Mouse (Mus musculus) heart, embryonic 16.5 days (tissue): Measurements from ENCODE around the gene Dtx2. TPM values are rescaled to one million over a fixed set of nuclear protein-coding genes. Genes with fewer than 3 reads are reported as not detected.

Source experiments
- ATAC-seq: fragments of 200-750 bp; cut with Nextera tagmentation; replicated peaks from 2 replicates; pipeline ENCODE4 v1.8.0; 2017; ENCODE audit warnings: moderate number of reproducible peaks; ENCODE audit not compliant: insufficient read depth, low FRiP score; ENCODE audit errors: extremely low read depth
- H3K27ac ChIP-seq: fragments of 300-500 bp; sonication (generic); 2 replicates; pipeline ENCODE4 v1.5.1; 2014; ENCODE audit warnings: mild to moderate bottlenecking, low read length, control low read depth, moderate library complexity
- H3K27me3 ChIP-seq: fragments of 300-500 bp; sonication (generic); 2 replicates; pipeline ENCODE4 v1.6.1; 2014; ENCODE audit warnings: low read length, mixed read lengths; ENCODE audit not compliant: control insufficient read depth, insufficient read depth
- H3K36me3 ChIP-seq: fragments of 300-500 bp; sonication (generic); 2 replicates; pipeline ENCODE4 v1.6.1; 2014; ENCODE audit not compliant: control insufficient read depth, insufficient read depth
- H3K4me1 ChIP-seq: fragments of 300-500 bp; sonication (generic); 2 replicates; pipeline ENCODE4 v1.6.1; 2014; ENCODE audit warnings: low read length, mixed read lengths; ENCODE audit not compliant: control insufficient read depth, insufficient read depth
- H3K4me2 ChIP-seq: fragments of 300-500 bp; sonication (generic); 2 replicates; pipeline ENCODE4 v1.6.1; 2014; ENCODE audit warnings: low read depth, mild to moderate bottlenecking, control low read depth, low read length
- H3K4me3 ChIP-seq: fragments of 300-500 bp; sonication (generic); 2 replicates; pipeline ENCODE4 v1.5.1; 2014; ENCODE audit warnings: mild to moderate bottlenecking, control low read depth, low read length
- H3K9ac ChIP-seq: fragments of 300-500 bp; sonication (generic); 2 replicates; pipeline ENCODE4 v1.6.1; 2014; ENCODE audit warnings: low read length, control low read depth
- H3K9me3 ChIP-seq: fragments of 300-500 bp; sonication (generic); replicated peaks from 2 replicates; pipeline ENCODE4 v1.6.1; 2016; ENCODE audit warnings: low read length; ENCODE audit not compliant: control insufficient read depth
- WGBS: fragments of 180-500 bp; shearing (Covaris S2); extraction: QIAGEN DNeasy Blood & Tissue Kit; methylation state at CpG from one replicate; pipeline ENCODE4 v1.1.7; 2014; 5-methylcytosine and 5-hydroxymethylcytosine counted together
- polyA plus RNA-seq: library from polyadenylated mRNA; unstranded; fragments of >200 nt; fragmentation: Nextera tagmentation; extraction: Ambion mirVana; gene quantifications from 2 replicates; pipeline ENCODE4 v1.2.1, GENCODE M21; 2015

Gene Dtx2
- polyA plus RNA-seq, 1 experiment from 2014 or later = 22.5 TPM

DNA sequence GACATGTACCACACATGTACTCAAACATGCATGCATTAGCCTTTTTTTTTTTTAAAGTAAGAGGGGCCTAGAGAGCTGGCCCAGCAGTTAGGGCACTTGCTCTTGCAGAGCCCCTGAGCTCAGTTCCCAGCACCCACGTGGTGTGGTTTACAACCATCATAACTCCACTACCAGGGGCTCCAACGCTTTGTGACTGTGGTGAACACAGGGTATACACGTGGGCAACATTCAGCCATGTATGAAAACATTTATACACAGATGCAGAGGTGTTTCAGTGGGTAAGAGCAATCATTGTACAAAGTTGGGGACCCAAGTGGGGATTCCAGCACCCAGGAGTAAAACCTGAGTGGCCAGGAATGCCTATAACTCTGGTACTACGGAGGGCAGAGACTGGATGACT lies 36.2 kb upstream of the Dtx2 start:
- H3K4me3 ChIP-seq = peak overlapping the region; percentile 42; the same call in 1 of the 2 replicates
- no peak overlapping the region for H3K9ac ChIP-seq
- peak overlapping the region; percentile 96 for H3K27ac ChIP-seq
- no peak for ATAC-seq
- H3K4me1 ChIP-seq = peaks cover 13% of the 10 kb centered on the region
- H3K9me3 ChIP-seq = no peaks in the 10 kb centered on the region
- H3K4me2 ChIP-seq = peak overlapping the region; percentile 54; the same call in 1 of the 2 replicates
- no peaks in the 10 kb centered on the region for H3K36me3 ChIP-seq
- H3K27me3 ChIP-seq = no peaks in the 10 kb centered on the region
- 93% methylated on average over 4 of the region's 4 CpGs for WGBS

DNA sequence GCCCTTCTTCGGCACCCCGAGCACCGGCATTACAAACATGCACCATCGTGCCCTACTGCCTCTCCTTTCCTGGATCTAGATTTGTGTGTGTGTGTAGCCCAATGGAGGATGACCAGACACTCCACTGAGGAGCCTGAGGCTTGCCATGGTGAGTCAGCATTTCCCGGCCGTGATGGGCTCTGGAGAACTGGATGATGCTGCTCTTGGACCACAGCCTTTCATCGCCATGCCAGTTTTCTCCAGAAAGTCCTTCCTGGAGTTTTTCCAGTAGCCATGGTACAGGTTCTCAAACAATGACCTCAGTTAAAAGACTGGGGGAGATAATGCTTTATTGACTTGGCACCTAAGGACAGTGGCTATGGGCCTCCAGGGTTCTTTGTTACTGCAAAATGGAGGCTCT lies 34.7 kb upstream of the Dtx2 start:
- no peak overlapping the region for H3K27ac ChIP-seq
- 87% methylated on average over 7 of the region's 7 CpGs for WGBS
- no peak overlapping the region for H3K4me2 ChIP-seq
- ATAC-seq = no peak
- H3K9me3 ChIP-seq = no peaks in the 10 kb centered on the region
- no peak overlapping the region for H3K4me3 ChIP-seq
- no peaks in the 10 kb centered on the region for H3K36me3 ChIP-seq
- H3K9ac ChIP-seq = no peak overlapping the region
- peaks cover 13% of the 10 kb centered on the region for H3K4me1 ChIP-seq
- H3K27me3 ChIP-seq = no peaks in the 10 kb centered on the region

DNA sequence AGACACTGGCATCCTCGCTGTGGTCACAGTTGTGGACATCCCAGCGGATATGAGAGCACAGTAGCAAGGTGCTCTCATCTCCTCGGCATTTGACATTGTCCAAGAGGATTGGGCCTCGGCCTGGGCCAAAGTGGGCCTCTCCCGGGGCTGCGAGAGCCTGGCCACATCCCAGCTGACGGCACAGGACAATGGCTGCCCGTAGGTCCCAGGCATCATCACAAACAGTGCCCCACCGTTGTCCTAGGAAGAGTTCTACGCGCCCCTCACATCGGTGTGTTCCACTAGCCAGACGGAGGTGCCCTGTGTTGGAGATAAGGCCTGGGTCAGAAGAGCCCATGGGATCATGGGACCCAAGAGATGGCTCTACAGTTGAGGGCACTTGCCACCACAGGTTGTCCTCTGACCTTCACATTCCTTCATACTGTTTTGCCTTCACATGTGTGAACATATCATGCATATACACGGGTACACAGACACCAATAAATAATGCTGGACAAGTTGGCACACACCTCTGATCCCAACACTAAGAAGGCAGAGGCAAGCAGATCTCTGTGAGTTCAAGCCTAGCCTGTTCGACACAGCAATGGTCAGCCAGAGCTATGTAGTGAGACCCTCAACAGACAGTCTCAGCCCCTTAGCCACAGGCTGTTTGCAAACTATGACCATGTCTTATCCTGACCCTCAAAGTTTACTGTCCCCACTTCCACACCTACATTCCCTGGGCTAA lies 33.5 kb upstream of the Dtx2 start:
- Histone ChIP-seq H3K4me3 (no peak overlapping the region), H3K4me2 (peak overlapping the region; percentile 80; the same call in 1 of the 2 replicates), H3K27ac (peak overlapping the region; percentile 98), H3K9ac (peak overlapping the region; percentile 74; the same call in 1 of the 2 replicates), H3K9me3 (no peaks in the 10 kb centered on the region), H3K4me1 (peaks cover 18% of the 10 kb centered on the region), H3K36me3 (no peaks in the 10 kb centered on the region), H3K27me3 (no peaks in the 10 kb centered on the region)
- no peak for ATAC-seq
- WGBS = 92% methylated on average over 15 of the region's 15 CpGs

- Histone ChIP-seq H3K27ac (peak overlapping the region; percentile 98), H3K4me2 (peak overlapping the region; percentile 80), H3K4me3 (peak overlapping the region; percentile 64), H3K27me3 (no peaks in the 10 kb centered on the region), H3K4me1 (peaks cover 14% of the 10 kb centered on the region), H3K36me3 (no peaks in the 10 kb centered on the region), H3K9me3 (no peaks in the 10 kb centered on the region), H3K9ac (peak overlapping the region; percentile 74)
- no peak for ATAC-seq
- under 1% methylated on average over 11 of the region's 11 CpGs for WGBS
These were observed 32.5 kb upstream of the Dtx2 start for GRCm38 (mm10) chr5:135962125-135962491.

GRCm38 (mm10) chr5:135962492-135963279 lies 31.9 kb upstream of the Dtx2 start:
- Histone ChIP-seq H3K4me1 (peaks cover 12% of the 10 kb centered on the region), H3K9me3 (no peaks in the 10 kb centered on the region), H3K4me3 (peak overlapping the region; percentile 64), H3K4me2 (peak overlapping the region; percentile 92), H3K27ac (peak overlapping the region; percentile 98), H3K9ac (peak overlapping the region; percentile 93), H3K27me3 (no peaks in the 10 kb centered on the region), H3K36me3 (no peaks in the 10 kb centered on the region)
- WGBS = under 1% methylated on average over 64 of the region's 64 CpGs
- peak; percentile 93 for ATAC-seq

DNA sequence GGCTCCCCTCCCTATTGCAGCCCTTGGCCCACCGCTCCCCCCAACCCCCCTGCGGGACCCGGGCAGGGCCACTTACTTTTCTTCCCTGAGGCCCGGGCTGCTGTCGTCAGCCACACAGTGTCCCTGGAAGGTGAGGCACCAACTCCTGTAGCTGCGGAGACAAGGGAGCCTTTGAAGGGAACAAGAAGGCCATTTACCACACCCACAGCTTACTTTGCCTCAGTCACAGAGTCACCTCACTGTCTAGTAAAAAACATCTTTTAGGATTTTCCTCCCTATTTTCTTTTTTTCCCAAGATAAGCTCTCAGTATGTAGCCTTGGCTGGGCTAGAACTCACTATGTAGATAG lies 31.3 kb upstream of the Dtx2 start:
- no peaks in the 10 kb centered on the region for H3K36me3 ChIP-seq
- peak overlapping the region; percentile 92 for H3K4me2 ChIP-seq
- no peaks in the 10 kb centered on the region for H3K27me3 ChIP-seq
- peaks cover 10% of the 10 kb centered on the region for H3K4me1 ChIP-seq
- peak overlapping the region; percentile 64 for H3K4me3 ChIP-seq
- WGBS = 5% methylated on average over 6 of the region's 6 CpGs
- peak overlapping the region; percentile 93 for H3K9ac ChIP-seq
- ATAC-seq = no peak
- peak overlapping the region; percentile 98 for H3K27ac ChIP-seq
- no peaks in the 10 kb centered on the region for H3K9me3 ChIP-seq

DNA sequence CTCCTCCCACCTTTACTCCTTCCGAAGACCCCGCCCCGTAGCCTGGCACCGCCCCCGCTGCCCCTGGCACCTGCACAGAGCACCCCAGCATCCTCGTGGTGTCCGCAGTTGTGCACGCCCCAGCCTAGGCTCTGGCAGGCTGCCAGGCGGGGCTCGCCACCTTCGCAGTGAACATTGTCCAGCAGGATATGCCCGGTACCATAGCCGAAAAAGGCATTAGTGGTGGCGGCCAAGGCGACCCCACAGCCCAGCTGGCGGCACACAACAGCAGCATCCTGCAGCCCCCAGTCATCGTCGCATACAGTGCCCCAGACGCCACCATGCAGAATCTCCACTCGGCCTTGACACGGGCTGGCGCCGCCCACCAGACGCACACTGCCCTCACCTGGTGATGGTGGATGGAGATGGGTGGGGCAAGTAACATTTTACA lies 29.1 kb upstream of the Dtx2 start:
- no peaks in the 10 kb centered on the region for H3K36me3 ChIP-seq
- peak overlapping the region; percentile 61 for H3K4me2 ChIP-seq
- peak overlapping the region; percentile 34 for H3K4me3 ChIP-seq
- H3K4me1 ChIP-seq = peaks cover 10% of the 10 kb centered on the region
- H3K9ac ChIP-seq = peak overlapping the region; percentile 33
- no peaks in the 10 kb centered on the region for H3K9me3 ChIP-seq
- H3K27me3 ChIP-seq = no peaks in the 10 kb centered on the region
- 6% methylated on average over 24 of the region's 24 CpGs for WGBS
- no peak for ATAC-seq
- no peak overlapping the region for H3K27ac ChIP-seq

DNA sequence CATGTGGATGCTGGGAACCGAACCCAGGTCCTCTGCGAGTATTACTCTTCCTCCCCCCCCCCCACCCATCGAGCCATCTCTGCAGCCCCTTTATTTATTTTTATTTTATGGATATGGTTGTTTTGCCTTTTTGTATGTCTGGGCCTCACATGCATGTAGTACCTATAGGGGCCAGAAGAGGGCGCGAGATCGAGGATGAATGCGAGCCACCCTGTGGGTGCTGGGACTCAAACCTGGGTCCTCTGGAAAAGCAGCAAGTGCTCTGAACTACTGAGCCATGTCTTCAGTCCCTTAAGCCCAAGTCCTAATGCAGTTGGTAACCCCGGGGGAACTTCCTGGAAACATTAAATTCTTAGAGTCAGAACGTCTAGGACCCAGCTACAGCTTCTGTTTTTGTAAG lies 27.7 kb upstream of the Dtx2 start:
- Histone ChIP-seq H3K9ac (no peak overlapping the region), H3K36me3 (no peaks in the 10 kb centered on the region), H3K27me3 (no peaks in the 10 kb centered on the region), H3K4me2 (no peak overlapping the region), H3K27ac (no peak overlapping the region), H3K4me3 (no peak overlapping the region), H3K9me3 (no peaks in the 10 kb centered on the region), H3K4me1 (peaks cover 6% of the 10 kb centered on the region)
- no peak for ATAC-seq
- WGBS = 60% methylated on average over 9 of the region's 9 CpGs

GRCm38 (mm10) chr5:135968781-135969180 lies 25.8 kb upstream of the Dtx2 start:
- Histone ChIP-seq H3K4me3 (no peak overlapping the region), H3K9me3 (no peaks in the 10 kb centered on the region), H3K27me3 (no peaks in the 10 kb centered on the region), H3K9ac (no peak overlapping the region), H3K4me2 (no peak overlapping the region), H3K4me1 (peaks cover 4% of the 10 kb centered on the region), H3K27ac (no peak overlapping the region), H3K36me3 (no peaks in the 10 kb centered on the region)
- WGBS = 56% methylated on average over 1 of the region's 1 CpGs
- no peak for ATAC-seq
